Mouse (Mus musculus) adrenal gland, adult 2 months (tissue): ENCODE measurements at regions not wholly inside any gene's neighbourhood (a gene's known extent, or its start where the extent isn't known, plus 50 kb on each side); places are given as distances from the start of the nearest gene placed in this dataset.
A peak's percentile ranks its signal among the peaks of the same experiment; 100 is the strongest.

ENCODE experiments used
- DNase-seq: peaks from one replicate; pipeline ENCODE4 v3.0.0; 2021

DNA sequence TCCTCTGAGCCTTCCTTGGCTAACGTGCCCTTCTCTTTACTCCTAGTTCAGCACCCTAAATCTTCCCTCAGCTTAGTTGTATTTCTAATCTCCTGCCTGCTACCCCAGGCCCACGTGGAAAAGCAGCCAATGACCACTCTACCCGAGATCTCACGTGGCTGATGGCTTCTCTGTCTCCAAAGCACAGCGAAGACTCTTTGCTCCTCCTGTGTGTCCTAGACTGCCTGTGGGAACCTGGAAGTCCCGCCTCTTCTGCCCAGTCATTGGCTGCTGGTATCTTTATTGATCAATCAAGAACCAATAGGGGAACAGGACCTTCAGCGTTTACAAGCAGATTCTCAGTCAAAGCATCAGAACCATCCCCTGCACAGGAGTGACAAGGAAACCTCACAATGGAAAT lies 54.8 kb downstream of the Gm19935 start:
- DNase-seq, result no peak

DNA sequence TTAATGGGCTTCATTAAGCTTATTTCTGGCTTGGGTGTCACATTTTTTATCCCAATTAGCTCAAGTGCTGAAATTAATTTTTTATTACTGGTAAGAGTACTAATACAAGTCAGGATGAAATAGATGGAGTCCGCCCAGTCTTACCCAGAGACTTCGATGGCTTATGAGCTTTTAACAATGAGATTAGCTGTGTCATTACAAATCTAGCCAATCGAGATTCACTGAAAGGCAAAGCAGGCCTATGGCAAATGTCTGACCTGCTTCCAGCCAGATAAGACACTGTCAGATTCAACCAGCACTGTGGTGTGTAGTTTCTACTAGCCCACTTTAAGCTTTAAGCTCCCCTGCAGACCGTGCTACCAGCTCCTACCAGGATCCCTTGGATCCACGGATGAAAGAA lies 55.2 kb downstream of the Gm19935 start:
- DNase-seq, result no peak

DNA sequence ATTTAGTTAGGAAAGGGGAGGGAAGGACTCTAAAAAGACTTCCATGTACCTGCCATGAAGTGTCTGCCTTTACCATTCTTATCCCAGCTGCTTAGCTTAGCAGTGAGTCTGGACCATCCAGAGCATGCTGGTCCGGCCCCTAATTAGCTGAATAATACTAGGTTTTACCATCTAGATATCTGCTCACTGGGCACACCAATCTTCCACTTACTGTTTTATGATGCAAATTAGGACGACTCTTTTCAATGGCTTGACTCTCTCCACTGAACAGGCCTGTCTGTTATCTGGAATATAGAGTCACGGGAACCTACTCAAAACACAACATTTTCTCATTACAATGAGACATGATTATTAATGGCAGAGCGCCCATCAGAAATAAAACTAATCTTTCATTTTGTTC lies 55.7 kb downstream of the Gm19935 start:
- no peak for DNase-seq

DNA sequence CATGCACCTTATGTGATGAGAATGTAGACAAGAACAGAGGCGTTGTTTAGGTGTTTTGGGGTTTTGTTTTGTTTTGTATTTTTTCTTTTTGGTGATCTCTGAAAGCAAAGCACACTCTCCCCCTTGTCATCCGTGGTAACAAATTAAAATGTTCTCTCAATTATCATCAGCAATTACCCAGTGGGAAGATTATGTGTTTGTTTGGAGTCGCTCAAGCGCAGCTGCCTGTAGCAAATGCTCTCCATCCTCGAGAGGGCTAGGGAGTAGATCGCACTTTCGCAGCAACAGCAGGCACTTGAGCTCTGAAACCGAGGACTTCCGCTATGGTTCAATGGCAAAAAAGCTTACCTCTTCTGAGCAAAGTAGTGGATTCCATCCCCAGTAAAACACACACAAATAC lies 57.7 kb downstream of the Gm19935 start:
- no peak for DNase-seq

DNA sequence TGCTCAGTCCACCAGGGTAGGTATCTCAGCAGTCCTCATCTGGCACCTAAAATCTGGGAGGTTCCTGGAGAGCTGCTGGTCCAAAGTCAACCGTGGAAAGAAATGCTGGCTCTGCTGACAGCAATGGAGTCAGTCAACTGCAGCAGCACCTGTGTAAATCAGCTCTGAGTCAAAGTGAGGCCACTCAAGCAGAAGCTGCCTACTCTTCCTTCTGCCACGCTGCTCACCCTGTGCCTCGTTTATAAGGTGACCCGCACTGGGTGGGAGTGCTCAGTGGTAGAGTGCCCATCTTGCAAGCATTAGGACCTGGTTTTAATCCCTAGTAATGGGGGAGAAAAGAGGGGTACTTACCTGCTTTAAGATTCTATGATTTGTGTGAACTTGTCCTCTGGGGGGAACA lies 62.2 kb downstream of the Gm19935 start:
- DNase-seq, result no peak

DNA sequence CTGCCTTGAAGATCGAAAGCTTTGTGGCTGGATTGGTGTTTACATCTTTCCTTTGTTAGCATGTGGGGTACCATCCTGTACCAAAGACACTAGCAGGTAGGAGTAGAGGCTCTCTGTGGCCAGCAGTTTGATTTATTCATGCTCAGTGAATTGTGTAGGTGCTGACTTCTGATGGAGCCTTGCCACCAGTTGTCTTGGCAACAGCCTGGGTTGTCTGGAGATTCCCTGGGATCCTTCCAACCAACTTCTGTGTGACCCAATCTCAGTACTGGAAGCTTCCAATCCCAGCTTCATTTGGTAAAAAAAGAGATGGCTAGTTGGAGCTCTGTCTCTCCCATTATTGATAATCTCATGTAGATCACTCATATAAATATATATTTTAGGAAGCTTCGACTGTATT lies 73.6 kb downstream of the Gm19935 start:
- DNase-seq, result no peak

DNA sequence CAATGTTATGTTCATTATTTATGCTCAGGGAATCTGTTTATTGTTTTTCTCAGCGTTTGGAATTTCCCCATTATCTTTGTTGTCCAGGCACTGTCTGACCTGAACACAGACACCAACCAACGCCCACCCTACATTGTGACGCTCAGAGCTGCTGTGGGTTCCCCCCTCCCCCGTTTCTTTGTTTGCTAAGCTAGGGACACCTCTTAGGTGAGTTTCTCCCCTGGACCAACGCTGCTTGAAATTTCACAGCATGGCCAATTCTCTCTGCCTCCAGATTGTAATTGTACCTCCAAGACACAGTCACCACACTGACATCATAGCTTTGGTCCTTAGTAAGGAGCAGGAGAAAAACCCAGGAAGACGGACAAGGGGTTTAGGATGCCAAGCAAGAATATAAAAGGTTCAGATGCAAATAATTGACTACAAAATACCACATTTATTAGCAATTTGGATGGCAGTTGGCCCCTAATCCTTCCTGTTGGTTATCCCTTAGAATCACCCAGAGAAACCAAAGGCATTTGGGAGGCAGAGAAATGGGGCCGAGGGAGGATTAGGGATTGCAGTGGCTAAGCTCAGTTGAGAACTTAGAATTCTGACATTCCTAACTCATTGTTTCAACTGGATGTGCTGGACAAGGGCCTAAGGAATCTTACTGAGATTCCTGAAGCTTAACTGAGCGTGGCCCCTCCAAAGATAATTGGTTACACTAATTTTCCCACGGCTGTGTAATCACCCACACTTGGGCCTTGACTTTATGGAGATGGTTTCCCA lies 76.0 kb downstream of the Gm19935 start:
- no peak for DNase-seq

DNA sequence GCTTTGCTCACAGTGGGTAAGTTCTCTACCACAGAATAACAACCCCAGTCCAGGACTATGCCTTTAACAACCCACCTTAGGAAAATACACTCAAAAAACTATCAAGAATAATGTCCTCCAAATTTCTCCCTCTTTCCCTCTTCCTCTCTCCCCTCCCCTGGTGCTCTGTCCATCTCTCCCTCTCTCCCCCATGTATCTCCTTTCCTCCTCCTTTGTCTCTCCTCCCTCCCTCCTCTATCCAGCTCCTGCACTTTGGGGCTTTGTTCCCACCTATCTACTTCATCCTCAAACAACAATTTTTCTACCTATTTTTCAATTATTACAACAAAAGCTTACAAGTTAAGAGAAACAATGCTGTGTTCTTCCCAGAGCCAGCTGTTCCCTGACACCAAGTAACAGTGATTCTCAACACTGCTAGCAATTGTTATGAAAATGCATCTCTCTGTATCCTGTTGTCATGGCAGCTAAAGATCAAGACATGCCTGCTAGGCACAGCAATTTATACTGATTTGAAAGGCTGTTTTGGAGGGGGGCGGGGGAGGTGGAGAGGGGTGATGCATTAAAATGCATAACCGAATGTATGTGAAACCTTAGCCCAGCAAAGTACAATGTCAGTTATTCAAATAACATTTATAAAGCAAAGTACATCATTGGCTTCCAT lies 76.8 kb downstream of the Gm19935 start:
- DNase-seq, result no peak

DNA sequence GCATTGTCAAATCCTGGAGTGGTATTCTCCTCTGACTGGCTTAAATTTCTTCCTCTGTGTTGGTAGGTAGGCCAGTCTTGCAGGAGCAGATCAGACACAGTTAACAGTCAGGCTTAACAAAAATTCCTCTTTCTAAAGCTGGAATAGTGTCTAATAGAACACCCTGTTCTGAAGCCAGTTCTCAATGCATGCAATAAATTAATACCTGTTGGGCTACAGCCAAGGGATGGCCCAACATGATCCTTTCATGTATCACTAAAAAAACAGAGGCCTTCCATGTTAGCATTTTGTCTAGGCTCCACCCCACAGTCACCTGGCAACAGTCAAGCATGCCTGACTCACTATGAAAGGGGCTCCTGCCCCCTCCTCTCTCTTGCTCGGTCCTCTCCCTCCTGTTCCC lies 89.2 kb downstream of the Gm19935 start:
- DNase-seq, result no peak

DNA sequence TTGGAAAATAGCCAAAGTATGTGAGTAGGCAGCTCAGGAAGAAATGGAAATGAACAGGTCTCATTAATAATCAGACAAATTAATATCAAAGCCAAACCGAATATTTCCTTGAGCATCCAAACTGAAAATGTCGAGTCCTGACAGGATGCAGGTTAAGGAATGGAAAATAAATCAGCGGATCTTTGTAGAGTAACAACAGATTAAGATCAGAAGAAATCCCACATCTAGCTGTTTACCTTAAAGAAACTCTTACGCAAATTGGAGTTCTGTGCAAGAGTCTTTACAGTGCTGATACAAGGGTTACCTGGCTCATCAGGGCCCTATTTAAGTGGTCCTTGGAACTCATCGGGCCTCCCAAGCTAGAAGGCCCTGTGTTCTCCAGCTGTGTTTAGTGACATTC lies 92.0 kb downstream of the Gm19935 start:
- DNase-seq, result no peak

DNA sequence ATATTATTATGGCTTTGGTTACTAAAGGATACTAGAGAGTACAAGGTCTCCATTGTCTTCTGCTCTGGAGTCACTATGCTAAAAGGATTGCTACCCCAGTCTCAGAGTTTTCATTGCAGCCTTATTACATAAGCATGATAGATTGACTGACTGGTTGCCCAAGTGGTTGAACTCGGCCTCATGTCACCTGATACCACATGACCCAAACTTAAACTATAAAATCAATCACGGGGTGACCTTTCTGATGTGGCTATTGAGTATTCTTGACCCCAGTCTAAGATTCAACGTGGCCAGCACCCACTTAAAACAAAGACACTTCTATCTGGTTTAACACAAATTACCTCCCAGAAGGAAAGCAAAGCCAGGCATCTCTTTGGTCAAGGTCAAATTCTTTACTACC lies 100.8 kb downstream of the Gm19935 start:
- no peak for DNase-seq

DNA sequence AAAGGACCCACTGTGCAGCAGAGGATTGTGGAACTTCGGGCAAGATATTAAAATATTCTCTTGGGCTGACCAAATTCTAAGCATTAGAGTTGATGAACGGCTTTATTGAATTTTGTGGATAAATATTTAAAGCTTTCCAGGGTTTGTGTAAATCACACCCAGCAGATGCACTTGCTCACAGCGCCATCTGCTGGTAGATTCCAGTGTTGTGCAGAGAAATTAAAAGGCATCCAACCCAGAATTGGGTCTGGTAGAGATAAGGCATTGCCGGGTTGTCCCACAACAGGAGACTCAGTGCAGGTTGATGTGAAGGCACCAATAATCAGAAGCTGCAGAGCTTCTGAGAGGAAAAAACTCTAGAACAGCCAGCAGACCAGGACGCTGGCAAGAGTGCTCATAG lies 108.7 kb downstream of the Gm19935 start:
- peak; percentile 24 for DNase-seq

DNA sequence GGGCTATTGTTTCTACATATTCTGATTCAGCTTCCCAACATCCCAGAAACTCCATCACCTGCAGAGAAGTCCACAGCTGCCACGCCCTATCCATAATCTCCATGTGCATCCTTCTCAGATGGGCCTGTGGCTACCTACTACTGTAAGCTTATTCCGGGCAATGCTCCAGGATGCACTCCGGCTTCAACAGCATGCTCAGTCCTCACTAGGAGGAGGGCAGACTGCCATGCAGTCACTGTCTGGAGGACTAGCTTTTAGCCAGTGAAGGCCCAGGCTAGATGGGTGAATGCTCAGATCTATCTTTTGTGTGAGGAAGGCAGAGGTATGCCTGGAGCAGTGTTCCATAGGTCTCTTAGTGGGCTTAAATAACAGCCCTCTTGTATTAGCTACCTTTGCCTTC lies 124.7 kb downstream of the Gm19935 start:
- no peak for DNase-seq

DNA sequence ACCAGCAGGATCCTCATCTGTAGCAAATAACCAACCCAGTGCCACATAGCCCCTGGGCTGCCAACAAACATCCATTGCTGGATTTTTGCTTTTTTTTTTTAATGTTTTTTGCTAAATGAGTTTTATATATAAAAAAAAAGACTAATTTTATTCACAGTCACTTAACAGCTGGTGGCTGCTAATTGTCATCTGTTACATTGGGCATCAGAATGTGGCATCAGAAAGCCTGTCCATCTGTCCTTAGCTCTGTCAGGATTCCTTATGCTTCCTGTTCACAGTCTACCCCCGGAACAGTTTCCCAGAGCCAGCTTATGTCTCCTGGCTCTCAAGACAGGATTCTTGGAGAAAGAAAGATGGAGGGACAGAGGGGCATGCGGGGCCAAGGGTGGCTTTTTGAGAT lies 132.1 kb downstream of the Gm19935 start:
- no peak for DNase-seq

DNA sequence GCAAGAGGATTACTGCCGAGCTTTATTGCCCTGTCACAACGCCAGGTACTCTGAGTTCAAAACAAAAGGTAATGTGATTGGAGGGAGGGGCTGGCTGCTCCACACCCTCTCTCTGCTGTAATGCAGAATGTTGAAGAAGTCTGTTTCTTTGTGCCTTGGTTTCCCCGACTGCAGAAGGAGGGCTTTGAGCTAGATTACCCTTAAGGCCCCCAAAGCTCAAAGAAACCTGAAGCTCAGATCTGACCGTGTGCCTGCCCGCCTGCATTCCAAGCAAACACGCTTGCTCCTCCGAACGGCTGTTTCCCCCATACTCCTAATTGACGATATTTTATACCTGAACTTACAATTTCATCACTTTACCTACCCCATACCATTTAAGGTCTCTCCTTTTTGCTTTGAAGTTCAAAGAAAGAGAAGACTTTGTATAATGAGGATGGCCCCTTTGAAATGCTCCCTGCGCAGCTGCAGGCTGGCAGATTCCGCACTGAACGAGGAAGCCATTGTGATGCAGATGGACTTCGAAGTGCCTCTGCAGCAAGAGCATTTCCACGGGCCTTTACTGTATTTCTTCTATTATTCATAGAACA lies 146.6 kb downstream of the Gm19935 start:
- DNase-seq, result no peak

DNA sequence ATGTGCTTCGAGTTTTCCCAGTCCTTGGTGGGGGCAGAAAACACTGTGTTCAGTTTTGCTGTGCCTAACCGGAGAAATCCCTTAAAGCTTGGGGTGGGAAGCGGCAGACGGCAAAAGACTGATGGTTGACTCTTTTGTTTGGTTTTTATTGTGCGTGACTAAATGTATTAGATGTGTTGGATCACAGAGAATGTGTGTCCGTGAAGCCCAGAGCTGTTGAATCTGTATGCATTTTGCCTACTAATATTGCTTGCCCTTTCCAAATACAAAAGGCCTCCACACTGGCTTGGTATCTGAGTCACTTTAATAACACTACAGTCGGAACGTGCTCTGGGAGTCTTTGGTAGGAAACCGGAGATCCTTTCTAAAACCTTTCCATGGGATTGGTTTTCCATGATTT lies 147.8 kb downstream of the Gm19935 start:
- no peak for DNase-seq

DNA sequence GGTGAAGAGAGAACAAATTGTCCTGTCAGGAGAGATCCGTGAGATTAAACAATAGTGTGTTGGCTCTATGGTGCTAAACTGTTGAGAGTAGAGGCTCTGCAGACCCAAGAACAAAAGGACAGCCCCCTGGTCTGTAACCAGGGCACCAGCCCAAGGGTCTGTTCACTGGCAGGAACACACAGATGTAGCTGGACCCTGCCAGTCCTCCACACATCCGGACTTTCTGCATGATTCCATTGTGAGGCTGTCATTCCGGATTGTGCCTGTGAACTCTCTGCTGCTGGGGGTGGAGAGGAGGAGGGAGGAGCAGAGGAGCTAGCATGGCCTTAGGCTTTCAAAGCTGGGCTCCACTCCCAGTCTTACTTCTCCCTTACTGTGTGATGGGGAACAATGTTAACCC lies 158.1 kb downstream of the Gm19935 start:
- no peak for DNase-seq

DNA sequence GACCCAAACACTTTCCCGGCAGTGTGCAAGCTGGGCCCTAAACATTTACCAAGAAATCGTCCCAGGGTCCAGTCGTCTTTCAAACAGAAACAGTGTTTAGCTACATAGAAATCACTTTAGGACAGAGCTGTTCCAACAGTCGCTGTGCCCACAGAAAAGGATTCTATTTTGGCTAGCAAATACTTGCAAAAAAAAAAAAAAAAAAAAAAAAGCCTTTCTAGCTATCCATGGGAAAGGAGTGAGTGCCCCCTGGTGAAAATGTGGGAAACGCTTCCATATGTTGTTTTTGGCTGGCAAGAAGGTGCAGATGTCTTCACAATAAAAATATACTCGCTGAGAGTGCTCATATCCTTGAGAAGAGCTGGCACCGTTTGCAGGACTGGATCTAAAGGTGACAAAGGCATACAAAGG lies 159.5 kb downstream of the Gm19935 start:
- no peak for DNase-seq

DNA sequence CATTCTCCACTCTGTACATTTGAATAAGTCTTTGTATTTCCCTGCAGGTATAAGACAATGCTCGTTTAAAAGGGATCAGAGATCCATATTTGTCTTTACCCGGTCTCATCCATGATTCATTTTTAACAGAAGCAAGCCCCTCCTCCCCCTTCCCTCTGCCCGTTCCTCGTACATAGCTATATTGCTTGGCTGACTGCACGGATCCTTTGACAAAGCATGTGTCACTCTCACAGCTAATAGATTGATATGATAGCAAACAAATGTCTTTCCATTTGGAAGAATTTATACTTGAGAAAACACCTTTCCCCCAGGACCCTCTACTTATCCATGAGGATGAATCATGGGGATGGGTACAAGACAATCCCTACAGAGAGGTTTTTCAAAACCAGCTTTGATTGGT lies 160.1 kb downstream of the Gm19935 start:
- DNase-seq, result no peak

DNA sequence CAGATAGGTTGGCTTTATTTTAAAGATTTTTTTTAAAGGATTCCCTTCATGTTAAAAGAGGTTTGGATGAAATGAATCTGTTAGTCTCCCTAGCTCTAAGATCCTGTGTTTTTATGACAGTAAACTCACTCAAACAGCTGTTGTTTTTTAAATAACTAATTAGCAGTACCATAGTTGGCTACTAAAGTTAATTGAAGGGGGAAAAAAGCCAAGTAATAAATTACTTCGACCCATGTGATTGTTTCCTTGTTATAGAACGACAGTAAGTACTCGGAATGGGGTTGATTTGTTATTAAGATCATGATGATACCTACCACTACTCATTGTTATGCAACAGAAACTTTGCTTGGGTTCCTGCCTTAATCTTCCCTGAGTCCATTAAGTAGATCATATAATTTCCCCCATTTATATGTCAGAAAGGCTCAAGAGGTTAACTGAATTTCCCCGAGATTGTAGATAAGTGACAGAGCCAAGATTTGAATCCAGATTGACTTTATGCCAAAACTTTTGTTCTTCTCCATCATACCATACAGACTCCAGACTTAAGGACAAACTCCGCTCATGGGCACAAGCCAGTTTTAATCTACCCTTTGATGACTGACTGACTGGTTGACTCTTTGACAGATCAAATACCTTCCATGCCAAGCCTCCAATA lies 160.6 kb downstream of the Gm19935 start:
- DNase-seq, result no peak

DNA sequence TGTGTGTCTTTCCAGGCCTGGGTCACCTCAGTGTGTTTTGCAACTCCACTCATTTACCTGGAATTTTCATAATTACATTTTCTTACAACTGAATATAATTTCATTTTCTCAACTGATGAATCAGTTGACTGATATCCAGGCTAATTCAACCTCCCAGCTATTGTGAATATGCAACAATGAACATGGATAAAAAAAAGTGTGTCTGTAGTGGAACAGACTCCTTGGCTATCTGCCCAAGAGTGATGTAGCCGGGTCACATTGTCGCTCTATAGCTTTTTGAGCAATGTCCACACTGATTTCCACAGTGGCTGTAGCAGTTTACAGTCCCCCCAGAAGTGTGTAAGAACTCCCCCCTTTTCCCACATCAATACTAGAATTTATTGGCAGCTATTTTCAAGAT lies 162.4 kb downstream of the Gm19935 start:
- no peak for DNase-seq

DNA sequence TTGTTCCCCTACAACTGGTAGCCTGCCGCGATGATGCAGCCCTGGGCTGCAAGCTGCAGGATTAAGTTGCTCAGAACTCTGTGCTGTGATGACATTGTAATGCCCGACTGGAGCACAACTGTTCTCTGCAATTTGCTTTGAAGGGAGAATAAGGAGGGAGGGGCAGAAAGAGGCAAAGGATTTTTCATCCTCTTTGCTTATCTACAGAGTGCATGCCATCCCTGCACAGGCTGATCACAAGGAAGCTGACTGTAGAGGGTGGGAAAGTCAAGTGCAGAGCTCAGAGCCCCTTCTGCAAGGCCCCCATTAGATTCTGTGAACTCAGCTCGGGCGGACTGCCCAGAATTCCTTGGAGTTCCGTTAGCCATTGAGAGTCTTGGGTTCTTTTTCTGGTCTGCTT lies 174.8 kb downstream of the Gm19935 start:
- no peak for DNase-seq

DNA sequence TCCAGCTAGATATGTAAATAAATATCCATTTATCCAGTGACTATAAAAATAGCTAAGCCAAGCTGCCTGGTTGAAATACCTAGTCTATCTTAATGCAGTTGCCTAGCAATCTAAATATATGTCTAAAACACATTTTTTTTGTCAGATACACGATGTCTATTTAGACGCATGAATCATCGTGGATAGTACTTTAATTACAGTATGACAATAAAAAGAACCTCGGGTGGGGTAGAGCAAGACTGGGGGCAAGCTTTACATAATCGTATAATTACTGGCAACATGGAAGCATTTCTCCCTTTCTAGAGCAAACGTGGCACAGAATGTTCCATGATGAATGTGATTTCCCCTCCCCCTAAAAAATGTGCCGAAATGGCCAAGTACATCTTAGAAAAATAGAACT lies 180.4 kb downstream of the Gm19935 start:
- no peak for DNase-seq
